Comparison of ENCODE assay signal across 10 mouse cellular contexts in the genomic region with DNA sequence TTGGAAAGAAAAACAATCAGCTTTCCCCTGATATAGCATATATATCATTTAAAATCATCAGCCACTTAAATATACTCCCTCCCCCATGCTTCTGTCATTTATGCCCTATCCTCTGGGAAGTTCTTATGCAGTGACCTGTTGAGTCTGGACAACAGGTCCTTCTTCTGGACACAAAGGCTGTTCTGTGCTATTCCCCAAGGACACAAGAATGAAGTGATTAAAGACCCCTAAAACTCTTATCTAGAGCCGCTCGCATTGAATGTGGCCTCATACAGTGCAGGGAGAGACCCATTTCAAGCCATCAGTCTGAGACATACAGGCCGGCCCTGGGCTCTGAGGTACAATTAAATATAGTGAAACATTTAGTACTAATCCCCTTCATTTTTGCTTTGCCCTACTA. TPM values are rescaled to one million over a fixed set of nuclear protein-coding genes. Genes with fewer than 3 reads are reported as not detected.
A peak's percentile ranks its signal among the peaks of the same experiment; 100 is the strongest.
DNase-seq lines count a peak whose midpoint lies in the region; ATAC-seq and TF ChIP-seq lines count a peak whose summit lies in the region.
"Had no signal": no experiment of that assay in that cellular context is flagged by ENCODE, and none has a peak within 500 bp of the region (broad histone marks: within the 10 kb centered on the region; RNA-seq: fewer than 3 reads in every experiment).

No protein-coding gene starts in this region.

- no peak for TF ChIP-seq CTCF in left cerebral cortex, adult 2 months (IDR thresholded peaks at IDR 0.05)

- no peaks in the 10 kb centered on the region for H3K36me3 ChIP-seq in liver, embryonic 11.5 days (ENCODE audit: control insufficient read depth, insufficient read depth, low read length)
- no peaks in the 10 kb centered on the region for H3K36me3 ChIP-seq in liver, embryonic 12.5 days
- H3K36me3 ChIP-seq in embryonic facial prominence, embryonic 14.5 days (ENCODE audit: control insufficient read depth, insufficient read depth, low read length) = no peaks in the 10 kb centered on the region
- no peaks in the 10 kb centered on the region for H3K36me3 ChIP-seq in limb, embryonic 12.5 days
- no peaks in the 10 kb centered on the region for H3K36me3 ChIP-seq in neural tube, embryonic 15.5 days
- H3K36me3 ChIP-seq: lung, embryonic 15.5 days had no signal

- no peaks in the 10 kb centered on the region for H3K9me3 ChIP-seq in liver, embryonic 11.5 days (ENCODE audit: control insufficient read depth, low read length)
- no peaks in the 10 kb centered on the region for H3K9me3 ChIP-seq in liver, embryonic 12.5 days (replicated peaks)
- H3K9me3 ChIP-seq in embryonic facial prominence, embryonic 14.5 days (ENCODE audit: control insufficient read depth, low read length) = no peaks in the 10 kb centered on the region
- no peaks in the 10 kb centered on the region for H3K9me3 ChIP-seq in limb, embryonic 12.5 days
- H3K9me3 ChIP-seq in neural tube, embryonic 15.5 days (replicated peaks) = no peaks in the 10 kb centered on the region
- H3K9me3 ChIP-seq: lung, embryonic 15.5 days had no signal

- ATAC-seq in liver, embryonic 11.5 days (replicated peaks; ENCODE audit: low FRiP score) = no peak
- ATAC-seq in liver, embryonic 12.5 days = no peak
- ATAC-seq in embryonic facial prominence, embryonic 14.5 days (ENCODE audit: low read depth) = no peak
- no peak for ATAC-seq in limb, embryonic 12.5 days (ENCODE audit: insufficient number of reproducible peaks, insufficient read depth, low FRiP score, low TSS enrichment, low read depth)
- no peak for ATAC-seq in neural tube, embryonic 15.5 days (ENCODE audit: low FRiP score)
- no peak for ATAC-seq in megakaryocyte-erythroid progenitor cell, adult 5-6 weeks (replicated peaks; ENCODE audit: low FRiP score, low TSS enrichment, poor library complexity, severe bottlenecking)

- H3K4me2 ChIP-seq in liver, embryonic 11.5 days = peak overlapping the region; percentile 7; the same call in 1 of the 2 replicates
- H3K4me2 ChIP-seq in liver, embryonic 12.5 days = no peak overlapping the region
- peak overlapping the region; percentile 98 for H3K4me2 ChIP-seq in embryonic facial prominence, embryonic 14.5 days (ENCODE audit: low read depth, low read length)
- peak overlapping the region; percentile 95 for H3K4me2 ChIP-seq in limb, embryonic 12.5 days
- peak overlapping the region; percentile 20; the same call in 1 of the 2 replicates for H3K4me2 ChIP-seq in neural tube, embryonic 15.5 days
- H3K4me2 ChIP-seq: lung, embryonic 15.5 days had no signal

- intact Hi-C loops in left cerebral cortex, adult 2 months (cut with DNase I) = loop anchor here (2.0 to 5.0 kb wide), 2 partner anchors 360 to 517 kb away; partner anchors contain the start of gene Cox10

- DNase-seq in liver, embryonic 11.5 days (ENCODE audit: low spot score) = no peak
- no peak for DNase-seq in embryonic facial prominence, embryonic 14.5 days (ENCODE audit: low spot score)
- DNase-seq in left cerebral cortex, adult 2 months (ENCODE audit: extremely low spot score in 1 of 2, low spot score in 2 of 2) = no peak
- DNase-seq: kidney, postnatal 10 days; right cerebral cortex, postnatal 14 days had no signal

- H3K9ac ChIP-seq in liver, embryonic 11.5 days (ENCODE audit: low read depth, low read length) = no peak overlapping the region
- no peak overlapping the region for H3K9ac ChIP-seq in liver, embryonic 12.5 days
- no peak overlapping the region; the same call in 1 of the 2 replicates for H3K9ac ChIP-seq in embryonic facial prominence, embryonic 14.5 days (ENCODE audit: low read depth, low read length)
- peak overlapping the region; percentile 27; the same call in 1 of the 2 replicates for H3K9ac ChIP-seq in limb, embryonic 12.5 days (replicated peaks)
- no peak overlapping the region for H3K9ac ChIP-seq in neural tube, embryonic 15.5 days (replicated peaks)
- H3K9ac ChIP-seq: lung, embryonic 15.5 days had no signal

- peaks cover 24% of the 10 kb centered on the region for H3K27me3 ChIP-seq in liver, embryonic 11.5 days (replicated peaks; ENCODE audit: control insufficient read depth, insufficient read depth, low read length)
- peaks cover 34% of the 10 kb centered on the region for H3K27me3 ChIP-seq in liver, embryonic 12.5 days (replicated peaks)
- H3K27me3 ChIP-seq in embryonic facial prominence, embryonic 14.5 days (replicated peaks; ENCODE audit: control insufficient read depth, insufficient read depth, low read length) = peaks cover 12% of the 10 kb centered on the region; the same call in 1 of the 2 replicates
- H3K27me3 ChIP-seq in limb, embryonic 12.5 days = peaks cover 16% of the 10 kb centered on the region; the same call in 1 of the 2 replicates
- peaks cover 4% of the 10 kb centered on the region for H3K27me3 ChIP-seq in neural tube, embryonic 15.5 days (replicated peaks)

- no peak overlapping the region for H3K27ac ChIP-seq in liver, embryonic 11.5 days (ENCODE audit: low read depth, low read length)
- H3K27ac ChIP-seq in liver, embryonic 12.5 days = no peak overlapping the region
- no peak overlapping the region for H3K27ac ChIP-seq in embryonic facial prominence, embryonic 14.5 days (replicated peaks; ENCODE audit: low read depth, low read length)
- peak overlapping the region; percentile 53; the same call in 1 of the 2 replicates for H3K27ac ChIP-seq in limb, embryonic 12.5 days
- no peak overlapping the region for H3K27ac ChIP-seq in neural tube, embryonic 15.5 days (replicated peaks)
- H3K27ac ChIP-seq in left cerebral cortex, adult 2 months = no peak overlapping the region
- H3K27ac ChIP-seq: lung, embryonic 15.5 days had no signal

- 54% methylated on average over 3 of the region's 3 CpGs for WGBS in liver, embryonic 11.5 days
- WGBS in liver, embryonic 12.5 days (ENCODE audit: insufficient replicate concordance) = 57% methylated on average over 3 of the region's 3 CpGs
- 56% methylated on average over 3 of the region's 3 CpGs for WGBS in embryonic facial prominence, embryonic 14.5 days
- 31% methylated on average over 3 of the region's 3 CpGs for WGBS in limb, embryonic 12.5 days
- WGBS in neural tube, embryonic 15.5 days = 37% methylated on average over 3 of the region's 3 CpGs

- no peaks in the 10 kb centered on the region for H3K4me1 ChIP-seq in liver, embryonic 11.5 days (replicated peaks; ENCODE audit: control insufficient read depth, insufficient read depth, low read length)
- H3K4me1 ChIP-seq in liver, embryonic 12.5 days = peaks cover 19% of the 10 kb centered on the region
- H3K4me1 ChIP-seq in embryonic facial prominence, embryonic 14.5 days (ENCODE audit: control insufficient read depth, insufficient read depth, low read length) = peaks cover 3% of the 10 kb centered on the region; the same call in 1 of the 2 replicates
- peaks cover 50% of the 10 kb centered on the region for H3K4me1 ChIP-seq in limb, embryonic 12.5 days (replicated peaks)
- peaks cover 22% of the 10 kb centered on the region for H3K4me1 ChIP-seq in neural tube, embryonic 15.5 days

- H3K4me3 ChIP-seq in liver, embryonic 11.5 days (ENCODE audit: low read depth, low read length) = peak overlapping the region; percentile 10; the same call in 1 of the 2 replicates
- no peak overlapping the region for H3K4me3 ChIP-seq in liver, embryonic 12.5 days
- peak overlapping the region; percentile 68 for H3K4me3 ChIP-seq in embryonic facial prominence, embryonic 14.5 days (ENCODE audit: low read depth, low read length)
- H3K4me3 ChIP-seq in limb, embryonic 12.5 days (replicated peaks) = peak overlapping the region; percentile 69
- H3K4me3 ChIP-seq in neural tube, embryonic 15.5 days (replicated peaks) = peak overlapping the region; percentile 5; the same call in 1 of the 2 replicates
- no peak overlapping the region for H3K4me3 ChIP-seq in left cerebral cortex, adult 2 months
- H3K4me3 ChIP-seq: lung, embryonic 15.5 days had no signal

RNA-seq across cellular contexts. Expression of gene F930015N05Rik, which starts 1.3 kb away (rescaled TPM):
- 0.49 and 0.91 TPM in 2 replicates for polyA plus RNA-seq in liver, embryonic 11.5 days (2014; fragmentation: Nextera tagmentation; extraction: Ambion mirVana)
- polyA plus RNA-seq in liver, embryonic 12.5 days (2016; fragmentation: Nextera tagmentation; extraction: Ambion mirVana) = 0.12 and 0.77 TPM in 2 replicates
- 0.95 and 1.8 TPM in 2 replicates for polyA plus RNA-seq in embryonic facial prominence, embryonic 14.5 days (2014; fragmentation: Nextera tagmentation; extraction: Ambion mirVana)
- 4.2 and 4.6 TPM in 2 replicates for polyA plus RNA-seq in limb, embryonic 12.5 days (2016; fragmentation: Nextera tagmentation; extraction: Ambion mirVana)
- polyA plus RNA-seq in neural tube, embryonic 15.5 days (2015; fragmentation: Nextera tagmentation; extraction: Ambion mirVana) = 1.9 and 2.5 TPM in 2 replicates
- 1 to 10 TPM in 1 of 2 experiments, under 1 TPM in 1; 0.68 to 1.4 TPM for total RNA-seq in left cerebral cortex, adult 2 months (2021)
- total RNA-seq in megakaryocyte-erythroid progenitor cell, adult 5-6 weeks (2014; fragmentation: Nextera tagmentation) = not detected in 2 replicates
- not detected in 2 replicates for total RNA-seq in megakaryocyte-erythroid progenitor cell, adult 5-6 weeks (2017)

RNA-seq across cellular contexts. Expression of gene Hs3st3a1, which starts 2.6 kb away (rescaled TPM):
- 1.6 and 1.9 TPM in 2 replicates for polyA plus RNA-seq in liver, embryonic 11.5 days (2014; fragmentation: Nextera tagmentation; extraction: Ambion mirVana)
- polyA plus RNA-seq in liver, embryonic 12.5 days (2016; fragmentation: Nextera tagmentation; extraction: Ambion mirVana) = 0.62 and 0.87 TPM in 2 replicates
- polyA plus RNA-seq in embryonic facial prominence, embryonic 14.5 days (2014; fragmentation: Nextera tagmentation; extraction: Ambion mirVana) = 2.1 and 2.5 TPM in 2 replicates
- 2.8 and 4.4 TPM in 2 replicates for polyA plus RNA-seq in limb, embryonic 12.5 days (2016; fragmentation: Nextera tagmentation; extraction: Ambion mirVana)
- 1.2 and 1.3 TPM in 2 replicates for polyA plus RNA-seq in neural tube, embryonic 15.5 days (2015; fragmentation: Nextera tagmentation; extraction: Ambion mirVana)
- total RNA-seq in left cerebral cortex, adult 2 months (2021) = 1 to 10 TPM; 1.1 TPM
- total RNA-seq in megakaryocyte-erythroid progenitor cell, adult 5-6 weeks (2014; fragmentation: Nextera tagmentation) = not detected in 2 replicates
- not detected in 2 replicates for total RNA-seq in megakaryocyte-erythroid progenitor cell, adult 5-6 weeks (2017)

Comparison
In these comparisons a context has a peak if more than half of its experiments do, and no peak if none do; other contexts are left out.
1. H3K4me3 ChIP-seq: peak in liver, embryonic 11.5 days (single experiment), embryonic facial prominence, embryonic 14.5 days (single experiment), limb, embryonic 12.5 days (single experiment) and neural tube, embryonic 15.5 days (single experiment); none in liver, embryonic 12.5 days (single experiment) and left cerebral cortex, adult 2 months (single experiment).